Mouse (Mus musculus) embryonic facial prominence, embryonic 10.5 days (tissue): ENCODE data around the gene Tcaf1. TPM values are rescaled to one million over a fixed set of nuclear protein-coding genes. Genes with fewer than 3 reads are reported as not detected.

Source experiments
- DNase-seq: peaks from one replicate; pipeline ENCODE4 v3.0.0-alpha.2; 2017; ENCODE audit warnings: low spot score
- H3K27ac ChIP-seq: fragments of 300-500 bp; sonication (generic); replicated peaks from 2 replicates; pipeline ENCODE4 v1.5.1; 2016; ENCODE audit warnings: mild to moderate bottlenecking
- H3K27me3 ChIP-seq: fragments of 300-500 bp; sonication (generic); replicated peaks from 2 replicates; pipeline ENCODE4 v1.6.1; 2016; ENCODE audit warnings: low read depth, mild to moderate bottlenecking; ENCODE audit not compliant: poor library complexity, severe bottlenecking
- H3K36me3 ChIP-seq: fragments of 300-500 bp; sonication (generic); replicated peaks from 2 replicates; pipeline ENCODE4 v1.6.1; 2016; ENCODE audit warnings: mild to moderate bottlenecking, moderate library complexity
- H3K4me1 ChIP-seq: fragments of 300-500 bp; sonication (generic); 2 replicates; pipeline ENCODE4 v1.6.1; 2016
- H3K4me3 ChIP-seq: fragments of 300-500 bp; sonication (generic); 2 replicates; pipeline ENCODE4 v1.5.1; 2016; ENCODE audit warnings: mild to moderate bottlenecking, moderate library complexity
- H3K9me3 ChIP-seq: fragments of 300-500 bp; sonication (generic); 2 replicates; pipeline ENCODE4 v1.6.1; 2016; ENCODE audit warnings: mild to moderate bottlenecking
- WGBS: fragments of 180-500 bp; shearing (Covaris S2); methylation state at CpG from one replicate; pipeline ENCODE4 v1.1.7; 2016; 5-methylcytosine and 5-hydroxymethylcytosine counted together
- polyA plus RNA-seq: library from polyadenylated mRNA; unstranded; fragments of >200 nt; fragmentation: Nextera tagmentation; extraction: Ambion mirVana; gene quantifications from 2 replicates; pipeline ENCODE4 v1.2.1, GENCODE M21; 2016

Tcaf1 gene
- polyA plus RNA-seq, 1 experiment from 2014 or later: 93.0 TPM

GRCm38 (mm10) chr6:42671767-42672166 is 38.1 kb downstream of the Tcaf1 start:
- H3K27ac ChIP-seq: no peak overlapping the region
- H3K9me3 ChIP-seq: no peaks in the 10 kb centered on the region
- no peaks in the 10 kb centered on the region for H3K4me1 ChIP-seq
- no peak overlapping the region for H3K4me3 ChIP-seq
- peaks cover 70% of the 10 kb centered on the region for H3K36me3 ChIP-seq
- WGBS: 79% methylated on average over 1 of the region's 1 CpGs
- no peak for DNase-seq
- H3K27me3 ChIP-seq: no peaks in the 10 kb centered on the region

DNA sequence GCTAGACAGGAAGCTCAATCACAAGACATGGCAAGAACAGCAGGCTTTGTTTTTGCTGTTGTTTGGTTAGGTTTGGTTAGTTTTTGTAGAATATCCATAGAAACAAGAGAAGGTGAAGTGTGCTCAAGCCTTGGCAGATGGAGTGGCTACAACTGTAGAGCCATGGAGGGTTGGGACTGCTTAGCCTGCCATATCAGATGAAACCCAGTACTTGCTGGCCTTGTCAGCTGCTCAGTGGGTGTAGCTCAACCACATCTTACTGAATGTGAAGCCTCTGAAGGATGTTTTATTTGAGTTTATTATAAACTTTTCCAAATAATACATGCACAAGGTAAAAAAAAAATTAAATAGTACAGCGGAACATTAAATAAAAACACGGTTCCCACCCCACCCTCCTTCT is 42.2 kb downstream of the Tcaf1 start:
- Histone ChIP-seq H3K36me3 (peaks cover 30% of the 10 kb centered on the region), H3K27me3 (no peaks in the 10 kb centered on the region), H3K9me3 (no peaks in the 10 kb centered on the region), H3K4me3 (no peak overlapping the region), H3K4me1 (no peaks in the 10 kb centered on the region), H3K27ac (no peak overlapping the region)
- DNase-seq: no peak
- 89% methylated on average over 2 of the region's 2 CpGs for WGBS

- no peak for DNase-seq
- Histone ChIP-seq H3K9me3 (no peaks in the 10 kb centered on the region), H3K4me3 (no peak overlapping the region), H3K27ac (no peak overlapping the region), H3K36me3 (no peaks in the 10 kb centered on the region), H3K27me3 (no peaks in the 10 kb centered on the region), H3K4me1 (no peaks in the 10 kb centered on the region)
- WGBS: 66% methylated on average over 2 of the region's 2 CpGs
Observed at GRCm38 (mm10) chr6:42661739-42662138, 48.1 kb downstream of the Tcaf1 start.

- Histone ChIP-seq H3K27me3 (no peaks in the 10 kb centered on the region), H3K27ac (no peak within 1 kb of the TSS; the same call in 1 of the 2 replicates), H3K4me1 (peaks cover 6% of the 10 kb centered on the region; the same call in 1 of the 2 replicates), H3K9me3 (no peaks in the 10 kb centered on the region), H3K4me3 (peak within 1 kb of the TSS; percentile 53), H3K36me3 (no peaks in the 10 kb centered on the region)
- peak; percentile 94 for DNase-seq
- WGBS: under 1% methylated on average over 23 of the region's 23 CpGs
Observed at GRCm38 (mm10) chr6:42644912-42645549, 64.9 kb downstream of the Tcaf1 start, which contains the start of gene Tcaf2. Tcaf2 (minus strand) TSS chr6:42645254.

DNA sequence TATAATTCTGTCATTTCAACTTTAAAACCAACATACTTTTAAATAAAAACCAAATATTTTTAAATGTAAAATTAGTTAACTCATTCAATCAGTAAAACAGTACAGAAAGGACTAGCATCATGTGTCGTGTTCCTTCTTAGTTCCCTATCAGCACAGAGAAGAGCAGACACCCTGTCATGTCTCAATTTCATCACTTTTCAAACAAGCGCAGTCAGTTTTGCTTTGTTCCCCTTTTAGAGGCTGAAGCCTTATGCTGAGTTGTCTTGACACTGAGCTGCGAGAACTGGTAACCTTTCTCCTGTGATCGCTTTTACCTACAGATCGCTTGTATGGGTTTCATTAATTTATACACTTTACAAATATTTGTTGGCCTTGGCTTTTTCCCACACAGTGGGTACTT is 75.5 kb downstream of the Tcaf1 start:
- DNase-seq: no peak
- Histone ChIP-seq H3K27me3 (no peaks in the 10 kb centered on the region), H3K27ac (no peak overlapping the region), H3K36me3 (no peaks in the 10 kb centered on the region), H3K4me3 (no peak overlapping the region), H3K4me1 (no peaks in the 10 kb centered on the region), H3K9me3 (no peaks in the 10 kb centered on the region)
- WGBS: 82% methylated on average over 5 of the region's 5 CpGs

GRCm38 (mm10) chr6:42631395-42631794 is 78.5 kb downstream of the Tcaf1 start:
- Histone ChIP-seq H3K27me3 (no peaks in the 10 kb centered on the region), H3K4me1 (no peaks in the 10 kb centered on the region), H3K36me3 (no peaks in the 10 kb centered on the region), H3K27ac (no peak overlapping the region), H3K4me3 (no peak overlapping the region), H3K9me3 (no peaks in the 10 kb centered on the region)
- no peak for DNase-seq
- WGBS: 78% methylated on average over 4 of the region's 4 CpGs

Other genes with a start within 250 kb of the Tcaf1 start
- not detected in 2 replicates for gene Olfr458, start 244.9 kb downstream of the Tcaf1 start, polyA plus RNA-seq
- not detected in 2 replicates for gene Olfr457, start 233.8 kb downstream of the Tcaf1 start, polyA plus RNA-seq
- gene Olfr456, start 222.9 kb downstream of the Tcaf1 start, polyA plus RNA-seq: not detected in 2 replicates
- gene Olfr455, start 162.5 kb downstream of the Tcaf1 start, polyA plus RNA-seq: not detected in 2 replicates
- gene Tcaf3, start 112.4 kb downstream of the Tcaf1 start, polyA plus RNA-seq: not detected in 2 replicates
- 4.3 and 4.6 TPM in 2 replicates for gene Tcaf2, start 64.8 kb downstream of the Tcaf1 start, polyA plus RNA-seq
- not detected in 2 replicates for gene Olfr453, start 29.3 kb upstream of the Tcaf1 start, polyA plus RNA-seq
- not detected in 2 replicates for gene Olfr38, start 46.3 kb upstream of the Tcaf1 start, polyA plus RNA-seq
- gene Olfr452, start 75.0 kb upstream of the Tcaf1 start, polyA plus RNA-seq: not detected in 2 replicates
- not detected in 2 replicates for gene Olfr450, start 101.9 kb upstream of the Tcaf1 start, polyA plus RNA-seq
- gene Olfr449, start 124.3 kb upstream of the Tcaf1 start, polyA plus RNA-seq: not detected in 2 replicates
- not detected in 2 replicates for gene Olfr448, start 180.4 kb upstream of the Tcaf1 start, polyA plus RNA-seq
- gene Olfr447, start 198.8 kb upstream of the Tcaf1 start, polyA plus RNA-seq: not detected in 2 replicates
- gene Olfr446, start 211.3 kb upstream of the Tcaf1 start, polyA plus RNA-seq: not detected in 2 replicates
- gene Olfr444, start 239.0 kb upstream of the Tcaf1 start, polyA plus RNA-seq: not detected in 2 replicates